Mouse (Mus musculus): ENCODE data around the gene Ltc4s. TPM values are rescaled to one million over a fixed set of nuclear protein-coding genes. Genes with fewer than 3 reads are reported as not detected.

Gene Ltc4s
- polyA plus RNA-seq, 1 experiment, result 1.3 TPM

GRCm38 (mm10) chr11:50236937-50237835, 1.2 kb downstream of the Ltc4s start:
- H3K27me3 ChIP-seq (ENCODE audit: control insufficient read depth, insufficient read depth, insufficient read length), result no peaks in the 10 kb centered on the region
- H3K4me3 ChIP-seq (ENCODE audit: insufficient read depth, poor library complexity, severe bottlenecking), result no peak overlapping the region
- TF ChIP-seq CEBPB (IDR thresholded peaks at IDR 0.05; ENCODE audit: low read depth) (no peak), MYOD1 (IDR thresholded peaks at IDR 0.05; ENCODE audit: control insufficient read depth, insufficient read length, low read depth) (no peak), FOSL1 (IDR thresholded peaks at IDR 0.05; ENCODE audit: insufficient read depth, low read length, poor library complexity, severe bottlenecking) (no peak), MYOG (IDR thresholded peaks at IDR 0.05; ENCODE audit: control insufficient read depth, extremely low read depth, insufficient read length) (no peak), MAX (IDR thresholded peaks at IDR 0.05) (no peak), CTCF (IDR thresholded peaks at IDR 0.05; ENCODE audit: control insufficient read depth, insufficient read depth, insufficient read length) (no peak), USF1 (IDR thresholded peaks at IDR 0.05; ENCODE audit: low read depth) (no peak)
- peak overlapping the region; percentile 22 for H3ac ChIP-seq (ENCODE audit: control insufficient read depth, insufficient read length, low read depth)
- H3K79me2 ChIP-seq (ENCODE audit: control insufficient read depth, insufficient read depth), result peaks cover under 1% of the 10 kb centered on the region
- H3K79me3 ChIP-seq (ENCODE audit: low read depth), result no peaks in the 10 kb centered on the region
- H3K36me3 ChIP-seq (ENCODE audit: control insufficient read depth, insufficient read depth), result peaks cover 42% of the 10 kb centered on the region

- TF ChIP-seq FOSL1 (IDR thresholded peaks at IDR 0.05; ENCODE audit: insufficient read depth, low read length, poor library complexity, severe bottlenecking) (no peak), CTCF (IDR thresholded peaks at IDR 0.05; ENCODE audit: control insufficient read depth, insufficient read depth, insufficient read length) (peak; percentile 95)
- H3K36me3 ChIP-seq (ENCODE audit: control insufficient read depth, insufficient read depth), result peaks cover 49% of the 10 kb centered on the region
- peaks cover 7% of the 10 kb centered on the region for H3K79me2 ChIP-seq (ENCODE audit: control insufficient read depth, insufficient read depth)
- H3K4me3 ChIP-seq (ENCODE audit: insufficient read depth, poor library complexity, severe bottlenecking), result no peak overlapping the region
- peak overlapping the region; percentile 22 for H3ac ChIP-seq (ENCODE audit: control insufficient read depth, insufficient read length, low read depth)
- no peaks in the 10 kb centered on the region for H3K79me3 ChIP-seq (ENCODE audit: low read depth)
- H3K27me3 ChIP-seq (ENCODE audit: control insufficient read depth, insufficient read depth, insufficient read length), result no peaks in the 10 kb centered on the region
Observed at GRCm38 (mm10) chr11:50236540-50236936, 1.9 kb downstream of the Ltc4s start.

- Histone ChIP-seq H3K27me3 (ENCODE audit: control insufficient read depth, insufficient read depth, insufficient read length) (no peaks in the 10 kb centered on the region), H3K36me3 (ENCODE audit: control insufficient read depth, insufficient read depth) (peaks cover 66% of the 10 kb centered on the region), H3K79me2 (ENCODE audit: control insufficient read depth, insufficient read depth) (peaks cover 23% of the 10 kb centered on the region), H3K4me3 (ENCODE audit: insufficient read depth, poor library complexity, severe bottlenecking) (no peak overlapping the region), H3K79me3 (ENCODE audit: low read depth) (peaks cover 3% of the 10 kb centered on the region), H3ac (ENCODE audit: control insufficient read depth, insufficient read length, low read depth) (no peak overlapping the region)
- TF ChIP-seq USF1 (IDR thresholded peaks at IDR 0.05; ENCODE audit: low read depth) (no peak), CEBPB (IDR thresholded peaks at IDR 0.05; ENCODE audit: low read depth) (no peak), MYOD1 (IDR thresholded peaks at IDR 0.05; ENCODE audit: control insufficient read depth, insufficient read length, low read depth) (no peak), MYOG (IDR thresholded peaks at IDR 0.05; ENCODE audit: control insufficient read depth, extremely low read depth, insufficient read length) (no peak), FOSL1 (IDR thresholded peaks at IDR 0.05; ENCODE audit: insufficient read depth, low read length, poor library complexity, severe bottlenecking) (no peak), CTCF (IDR thresholded peaks at IDR 0.05; ENCODE audit: control insufficient read depth, insufficient read depth, insufficient read length) (no peak)
Observed at GRCm38 (mm10) chr11:50234606-50235005, 3.8 kb downstream of the Ltc4s start.

- H3K4me3 ChIP-seq (ENCODE audit: insufficient read depth, poor library complexity, severe bottlenecking), result no peak overlapping the region
- peaks cover 29% of the 10 kb centered on the region for H3K79me2 ChIP-seq (ENCODE audit: control insufficient read depth, insufficient read depth)
- H3K79me3 ChIP-seq (ENCODE audit: low read depth), result peaks cover 10% of the 10 kb centered on the region
- H3K27me3 ChIP-seq (ENCODE audit: control insufficient read depth, insufficient read depth, insufficient read length), result no peaks in the 10 kb centered on the region
- H3K36me3 ChIP-seq (ENCODE audit: control insufficient read depth, insufficient read depth), result peaks cover 70% of the 10 kb centered on the region
- TF ChIP-seq MAX (IDR thresholded peaks at IDR 0.05) (no peak), MYOD1 (IDR thresholded peaks at IDR 0.05; ENCODE audit: control insufficient read depth, insufficient read length, low read depth) (no peak), FOSL1 (IDR thresholded peaks at IDR 0.05; ENCODE audit: insufficient read depth, low read length, poor library complexity, severe bottlenecking) (no peak), CEBPB (IDR thresholded peaks at IDR 0.05; ENCODE audit: low read depth) (no peak), USF1 (IDR thresholded peaks at IDR 0.05; ENCODE audit: low read depth) (no peak), MYOG (IDR thresholded peaks at IDR 0.05; ENCODE audit: control insufficient read depth, extremely low read depth, insufficient read length) (no peak), CTCF (IDR thresholded peaks at IDR 0.05; ENCODE audit: control insufficient read depth, insufficient read depth, insufficient read length) (no peak)
- H3ac ChIP-seq (ENCODE audit: control insufficient read depth, insufficient read length, low read depth), result no peak overlapping the region
Observed at GRCm38 (mm10) chr11:50233993-50234392, 4.4 kb downstream of the Ltc4s start.

DNA sequence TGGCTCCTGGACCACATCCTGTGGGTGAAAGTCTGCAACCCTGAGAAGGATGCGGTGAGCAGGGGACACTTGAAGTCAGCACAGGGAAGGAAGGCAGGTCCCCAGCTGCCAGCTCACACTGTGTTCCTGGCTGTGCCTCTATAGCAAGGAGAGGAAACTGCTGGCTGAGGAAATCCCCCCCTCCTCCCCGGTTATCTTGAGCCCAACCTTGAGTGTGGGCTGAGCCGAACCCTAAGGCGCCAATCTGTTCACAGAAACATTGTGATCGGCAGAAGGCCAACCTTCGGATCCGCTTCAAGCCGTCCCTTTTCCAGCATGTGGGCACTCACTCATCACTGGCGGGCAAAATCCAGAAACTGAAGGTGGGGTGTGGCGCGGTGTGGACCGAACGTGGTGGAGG, 5.4 kb downstream of the Ltc4s start:
- peaks cover 39% of the 10 kb centered on the region for H3K79me2 ChIP-seq (ENCODE audit: control insufficient read depth, insufficient read depth)
- H3K36me3 ChIP-seq (ENCODE audit: control insufficient read depth, insufficient read depth), result peaks cover 72% of the 10 kb centered on the region
- no peak overlapping the region for H3ac ChIP-seq (ENCODE audit: control insufficient read depth, insufficient read length, low read depth)
- no peak overlapping the region for H3K4me3 ChIP-seq (ENCODE audit: insufficient read depth, poor library complexity, severe bottlenecking)
- no peaks in the 10 kb centered on the region for H3K27me3 ChIP-seq (ENCODE audit: control insufficient read depth, insufficient read depth, insufficient read length)
- H3K79me3 ChIP-seq (ENCODE audit: low read depth), result peaks cover 16% of the 10 kb centered on the region
- TF ChIP-seq CTCF (IDR thresholded peaks at IDR 0.05; ENCODE audit: control insufficient read depth, insufficient read depth, insufficient read length) (no peak), MYOD1 (IDR thresholded peaks at IDR 0.05; ENCODE audit: control insufficient read depth, insufficient read length, low read depth) (no peak), MAX (IDR thresholded peaks at IDR 0.05) (no peak)

- no peak overlapping the region for H3K4me3 ChIP-seq (ENCODE audit: insufficient read depth, poor library complexity, severe bottlenecking)
Observed at GRCm38 (mm10) chr11:50231411-50231810, 7.0 kb downstream of the Ltc4s start.

More at GRCm38 (mm10) chr11:50231411-50231810, 7.0 kb downstream of the Ltc4s start:
- no peak overlapping the region for H3ac ChIP-seq (ENCODE audit: control insufficient read depth, insufficient read length, low read depth)
- H3K79me2 ChIP-seq (ENCODE audit: control insufficient read depth, insufficient read depth), result peaks cover 55% of the 10 kb centered on the region
- no peak for TF ChIP-seq CEBPB (IDR thresholded peaks at IDR 0.05; ENCODE audit: low read depth)
- TF ChIP-seq FOSL1 (IDR thresholded peaks at IDR 0.05; ENCODE audit: insufficient read depth, low read length, poor library complexity, severe bottlenecking), result no peak
- TF ChIP-seq MYOG (IDR thresholded peaks at IDR 0.05; ENCODE audit: control insufficient read depth, extremely low read depth, insufficient read length), result no peak
- TF ChIP-seq MAX (IDR thresholded peaks at IDR 0.05), result no peak
- TF ChIP-seq CTCF (IDR thresholded peaks at IDR 0.05; ENCODE audit: control insufficient read depth, insufficient read depth, insufficient read length), result peak; percentile 44
- TF ChIP-seq MYOD1 (IDR thresholded peaks at IDR 0.05; ENCODE audit: control insufficient read depth, insufficient read length, low read depth), result no peak
- H3K27me3 ChIP-seq (ENCODE audit: control insufficient read depth, insufficient read depth, insufficient read length), result no peaks in the 10 kb centered on the region
- peaks cover 32% of the 10 kb centered on the region for H3K79me3 ChIP-seq (ENCODE audit: low read depth)
- peaks cover 77% of the 10 kb centered on the region for H3K36me3 ChIP-seq (ENCODE audit: control insufficient read depth, insufficient read depth)

Measured in C2C12 (cell line).